Mouse (Mus musculus) limb, embryonic 12.5 days (tissue): Measurements from ENCODE around the gene Cox8b. TPM values are rescaled to one million over a fixed set of nuclear protein-coding genes. Genes with fewer than 3 reads are reported as not detected.
A peak's percentile ranks its signal among the peaks of the same experiment; 100 is the strongest.
"Not testable (repeated sequence)": the region's sequence is repeated elsewhere in the genome, so short reads cannot be mapped to it uniquely, and the experiment has no call there.

Source experiments
- ATAC-seq: fragments of 200-750 bp; cut with Nextera tagmentation; 2 replicates; pipeline ENCODE4 v1.8.0; 2017; ENCODE audit warnings: low read depth, moderate TSS enrichment; ENCODE audit not compliant: insufficient number of reproducible peaks, insufficient read depth, low FRiP score, low TSS enrichment
- H3K27ac ChIP-seq: fragments of 300-500 bp; sonication (generic); 2 replicates; pipeline ENCODE4 v1.5.1; 2016; ENCODE audit warnings: mild to moderate bottlenecking, moderate library complexity
- H3K27me3 ChIP-seq: fragments of 300-500 bp; sonication (generic); 2 replicates; pipeline ENCODE4 v1.6.1; 2016; ENCODE audit warnings: mild to moderate bottlenecking, moderate library complexity
- H3K36me3 ChIP-seq: fragments of 300-500 bp; sonication (generic); 2 replicates; pipeline ENCODE4 v1.6.1; 2016; ENCODE audit warnings: mild to moderate bottlenecking, moderate library complexity
- H3K4me1 ChIP-seq: fragments of 300-500 bp; sonication (generic); replicated peaks from 2 replicates; pipeline ENCODE4 v1.6.1; 2016
- H3K4me2 ChIP-seq: fragments of 300-500 bp; sonication (generic); 2 replicates; pipeline ENCODE4 v1.6.1; 2016; ENCODE audit warnings: mild to moderate bottlenecking, moderate library complexity
- H3K4me3 ChIP-seq: fragments of 300-500 bp; sonication (generic); replicated peaks from 2 replicates; pipeline ENCODE4 v1.5.1; 2016; ENCODE audit warnings: mild to moderate bottlenecking
- H3K9ac ChIP-seq: fragments of 300-500 bp; sonication (generic); replicated peaks from 2 replicates; pipeline ENCODE4 v1.6.1; 2016; ENCODE audit warnings: mild to moderate bottlenecking, moderate library complexity
- H3K9me3 ChIP-seq: fragments of 300-500 bp; sonication (generic); 2 replicates; pipeline ENCODE4 v1.6.1; 2016; ENCODE audit warnings: mild to moderate bottlenecking, moderate library complexity
- WGBS: fragments of 180-500 bp; shearing (Covaris S2); methylation state at CpG from one replicate; pipeline ENCODE4 v1.1.7; 2016; 5-methylcytosine and 5-hydroxymethylcytosine counted together
- polyA plus RNA-seq: library from polyadenylated mRNA; unstranded; fragments of >200 nt; fragmentation: Nextera tagmentation; extraction: Ambion mirVana; gene quantifications from 2 replicates; pipeline ENCODE4 v1.2.1, GENCODE M21; 2016

The Cox8b gene
- polyA plus RNA-seq, 1 experiment from 2014 or later: 1.9 TPM

GRCm38 (mm10) chr7:140894611-140895010, 5.6 kb downstream of the Cox8b start:
- 96% methylated on average over 3 of the region's 3 CpGs for WGBS
- Histone ChIP-seq H3K27me3 (no peaks in the 10 kb centered on the region), H3K4me2 (no peak overlapping the region), H3K27ac (no peak overlapping the region), H3K4me3 (no peak overlapping the region), H3K36me3 (peaks cover 82% of the 10 kb centered on the region), H3K9me3 (no peaks in the 10 kb centered on the region), H3K4me1 (no peaks in the 10 kb centered on the region), H3K9ac (no peak overlapping the region)
- ATAC-seq: no peak

GRCm38 (mm10) chr7:140894031-140894430, 6.2 kb downstream of the Cox8b start:
- Histone ChIP-seq H3K27me3 (no peaks in the 10 kb centered on the region), H3K27ac (no peak overlapping the region), H3K9ac (no peak overlapping the region), H3K4me1 (no peaks in the 10 kb centered on the region), H3K4me2 (no peak overlapping the region), H3K36me3 (peaks cover 85% of the 10 kb centered on the region), H3K4me3 (no peak overlapping the region), H3K9me3 (no peaks in the 10 kb centered on the region)
- WGBS: 90% methylated on average over 7 of the region's 7 CpGs
- ATAC-seq: no peak

GRCm38 (mm10) chr7:140890636-140891035, 9.6 kb downstream of the Cox8b start:
- 96% methylated on average over 16 of the region's 16 CpGs for WGBS
- not testable (repeated sequence) for H3K27ac ChIP-seq, ATAC-seq, H3K27me3 ChIP-seq, H3K4me1 ChIP-seq, H3K9ac ChIP-seq, H3K4me2 ChIP-seq, H3K4me3 ChIP-seq, H3K9me3 ChIP-seq
- peaks cover 83% of the 10 kb centered on the region for H3K36me3 ChIP-seq

GRCm38 (mm10) chr7:140882469-140882803, 17.8 kb downstream of the Cox8b start:
- H3K9ac ChIP-seq: peak overlapping the region; percentile 82
- no peaks in the 10 kb centered on the region for H3K27me3 ChIP-seq
- WGBS: under 1% methylated on average over 12 of the region's 12 CpGs
- peak overlapping the region; percentile 92 for H3K4me3 ChIP-seq
- peaks cover 38% of the 10 kb centered on the region for H3K36me3 ChIP-seq
- 0 out of 2 replicates have a peak, but pooled peaks have one; percentile 15 for ATAC-seq
- no peaks in the 10 kb centered on the region for H3K9me3 ChIP-seq
- peaks cover 11% of the 10 kb centered on the region for H3K4me1 ChIP-seq
- H3K27ac ChIP-seq: peak overlapping the region; percentile 86
- peak overlapping the region; percentile 68 for H3K4me2 ChIP-seq

GRCm38 (mm10) chr7:140881696-140882468, 18.4 kb downstream of the Cox8b start, which contains the start of the genes Psmd13 and Sirt3:
Gene Psmd13 (plus strand): TSS chr7:140881968.
Gene Sirt3 (minus strand): TSS chr7:140882309.
- Histone ChIP-seq H3K4me2 (peak within 1 kb of the TSS; percentile 68), H3K9ac (peak within 1 kb of the TSS; percentile 82), H3K36me3 (peaks cover 37% of the 10 kb centered on the region), H3K4me1 (peaks cover 11% of the 10 kb centered on the region), H3K4me3 (peak within 1 kb of the TSS; percentile 92), H3K27me3 (no peaks in the 10 kb centered on the region), H3K9me3 (no peaks in the 10 kb centered on the region), H3K27ac (peak within 1 kb of the TSS; percentile 86)
- WGBS: under 1% methylated on average over 59 of the region's 59 CpGs
- ATAC-seq: peak; percentile 93

- Histone ChIP-seq H3K36me3 (peaks cover 37% of the 10 kb centered on the region), H3K4me1 (peaks cover 11% of the 10 kb centered on the region), H3K4me2 (peak overlapping the region; percentile 68), H3K9ac (peak overlapping the region; percentile 82; the same call in 1 of the 2 replicates), H3K9me3 (no peaks in the 10 kb centered on the region), H3K27me3 (no peaks in the 10 kb centered on the region), H3K27ac (no peak overlapping the region), H3K4me3 (peak overlapping the region; percentile 92)
- 19% methylated on average over 8 of the region's 8 CpGs for WGBS
- no peak for ATAC-seq
Observed at GRCm38 (mm10) chr7:140880865-140881515, 19.3 kb downstream of the Cox8b start.

GRCm38 (mm10) chr7:140880419-140880818, 19.8 kb downstream of the Cox8b start:
- H3K9ac ChIP-seq: no peak overlapping the region
- H3K27ac ChIP-seq: no peak overlapping the region
- peaks cover 37% of the 10 kb centered on the region for H3K36me3 ChIP-seq
- peak overlapping the region; percentile 68; the same call in 1 of the 2 replicates for H3K4me2 ChIP-seq
- no peaks in the 10 kb centered on the region for H3K27me3 ChIP-seq
- WGBS: 85% methylated on average over 3 of the region's 3 CpGs
- H3K4me3 ChIP-seq: no peak overlapping the region
- no peaks in the 10 kb centered on the region for H3K9me3 ChIP-seq
- no peak for ATAC-seq
- H3K4me1 ChIP-seq: peaks cover 11% of the 10 kb centered on the region

GRCm38 (mm10) chr7:140879355-140879754, 20.9 kb downstream of the Cox8b start:
- Histone ChIP-seq H3K36me3 (peaks cover 36% of the 10 kb centered on the region), H3K27me3 (no peaks in the 10 kb centered on the region), H3K4me2 (no peak overlapping the region), H3K27ac (no peak overlapping the region), H3K9ac (no peak overlapping the region), H3K4me3 (no peak overlapping the region), H3K9me3 (no peaks in the 10 kb centered on the region), H3K4me1 (peaks cover 11% of the 10 kb centered on the region)
- WGBS: 95% methylated on average over 7 of the region's 7 CpGs
- ATAC-seq: no peak

GRCm38 (mm10) chr7:140877364-140877763, 22.9 kb downstream of the Cox8b start:
- no peak overlapping the region for H3K9ac ChIP-seq
- WGBS: 88% methylated on average over 6 of the region's 6 CpGs
- H3K4me3 ChIP-seq: no peak overlapping the region
- peaks cover 45% of the 10 kb centered on the region for H3K36me3 ChIP-seq
- H3K27me3 ChIP-seq: no peaks in the 10 kb centered on the region
- H3K9me3 ChIP-seq: no peaks in the 10 kb centered on the region
- no peak overlapping the region for H3K4me2 ChIP-seq
- H3K27ac ChIP-seq: no peak overlapping the region
- no peak for ATAC-seq
- 0 out of 2 replicates have a peak, but pooled peaks cover 4% of the 10 kb centered on the region for H3K4me1 ChIP-seq

- Histone ChIP-seq H3K4me3 (no peak overlapping the region), H3K4me1 (0 out of 2 replicates have a peak, but pooled peaks cover 2% of the 10 kb centered on the region), H3K9ac (no peak overlapping the region), H3K4me2 (no peak overlapping the region), H3K27ac (no peak overlapping the region), H3K9me3 (no peaks in the 10 kb centered on the region), H3K27me3 (no peaks in the 10 kb centered on the region; the same call in 1 of the 2 replicates), H3K36me3 (peaks cover 52% of the 10 kb centered on the region)
- no peak for ATAC-seq
- 87% methylated on average over 4 of the region's 4 CpGs for WGBS
Observed at GRCm38 (mm10) chr7:140874224-140874623, 26.0 kb downstream of the Cox8b start.

GRCm38 (mm10) chr7:140864761-140865160, 35.5 kb downstream of the Cox8b start:
- no peak for ATAC-seq
- Histone ChIP-seq H3K4me3 (no peak overlapping the region), H3K4me2 (no peak overlapping the region), H3K27ac (no peak overlapping the region), H3K36me3 (peaks cover 78% of the 10 kb centered on the region), H3K4me1 (0 out of 2 replicates have a peak, but pooled peaks cover under 1% of the 10 kb centered on the region), H3K27me3 (no peaks in the 10 kb centered on the region; the same call in 1 of the 2 replicates), H3K9ac (no peak overlapping the region), H3K9me3 (no peaks in the 10 kb centered on the region)
- 89% methylated on average over 12 of the region's 12 CpGs for WGBS
